Mouse (Mus musculus) cerebellum, adult 11 months (tissue): Measurements from ENCODE around the gene Gm5741.
A peak's percentile ranks its signal among the peaks of the same experiment; 100 is the strongest.

Experiments used
- DNase-seq: peaks from one replicate; pipeline ENCODE4 v3.0.0; 2022

Gene Gm5741

DNA sequence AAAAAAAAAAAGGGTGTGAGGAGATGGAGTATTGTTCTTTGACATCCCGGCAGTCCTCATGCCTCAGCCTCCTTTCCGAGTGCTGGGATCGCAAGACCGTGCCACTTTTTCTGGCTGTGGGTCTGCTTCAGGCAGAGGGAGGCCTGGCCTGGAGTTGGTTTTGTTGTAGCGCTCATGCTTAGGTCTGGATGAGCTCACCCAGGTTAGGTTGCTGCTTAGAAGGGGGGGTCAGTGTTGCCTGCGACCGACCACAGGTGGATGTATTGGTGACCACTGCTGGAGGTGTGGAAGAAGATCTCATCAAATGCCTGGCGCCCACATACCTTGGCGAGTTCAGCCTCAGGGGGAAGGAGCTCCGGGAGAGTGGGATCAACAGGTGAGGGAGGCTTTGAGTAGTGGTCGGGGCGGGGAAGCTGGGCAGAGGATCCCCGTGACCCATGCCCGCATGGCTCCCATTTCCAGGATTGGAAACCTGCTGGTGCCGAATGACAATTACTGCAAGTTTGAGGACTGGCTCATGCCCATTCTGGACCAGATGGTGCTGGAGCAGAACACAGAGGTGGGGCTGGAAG lies 5.3 kb upstream of the Gm5741 start:
- DNase-seq = no peak

DNA sequence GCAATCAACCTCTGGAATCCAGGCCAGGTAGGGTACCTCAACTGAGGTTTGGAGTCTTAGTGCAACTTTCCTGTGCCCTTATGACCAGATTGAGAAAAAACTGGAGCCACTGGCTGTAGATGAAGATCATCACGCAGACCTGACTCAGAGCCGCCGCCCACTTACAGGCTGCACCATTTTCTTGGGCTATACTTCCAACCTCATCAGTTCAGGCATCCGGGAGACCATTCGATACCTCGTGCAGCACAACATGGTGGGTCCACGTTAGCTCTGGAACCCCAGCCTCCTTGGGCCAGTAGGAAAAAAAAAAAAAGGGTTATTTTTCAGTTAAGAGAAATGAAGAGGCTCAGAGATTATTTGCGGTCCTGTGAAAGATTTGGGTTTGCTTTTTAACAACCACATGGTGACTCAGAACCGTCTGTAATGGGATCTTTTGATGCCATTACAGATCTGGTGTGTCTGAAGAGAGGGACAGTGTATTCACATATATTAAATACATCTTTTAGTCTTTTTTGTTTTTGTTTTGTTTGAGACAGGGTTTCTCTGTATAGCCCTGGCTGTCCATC lies 4.7 kb upstream of the Gm5741 start:
- no peak for DNase-seq

DNA sequence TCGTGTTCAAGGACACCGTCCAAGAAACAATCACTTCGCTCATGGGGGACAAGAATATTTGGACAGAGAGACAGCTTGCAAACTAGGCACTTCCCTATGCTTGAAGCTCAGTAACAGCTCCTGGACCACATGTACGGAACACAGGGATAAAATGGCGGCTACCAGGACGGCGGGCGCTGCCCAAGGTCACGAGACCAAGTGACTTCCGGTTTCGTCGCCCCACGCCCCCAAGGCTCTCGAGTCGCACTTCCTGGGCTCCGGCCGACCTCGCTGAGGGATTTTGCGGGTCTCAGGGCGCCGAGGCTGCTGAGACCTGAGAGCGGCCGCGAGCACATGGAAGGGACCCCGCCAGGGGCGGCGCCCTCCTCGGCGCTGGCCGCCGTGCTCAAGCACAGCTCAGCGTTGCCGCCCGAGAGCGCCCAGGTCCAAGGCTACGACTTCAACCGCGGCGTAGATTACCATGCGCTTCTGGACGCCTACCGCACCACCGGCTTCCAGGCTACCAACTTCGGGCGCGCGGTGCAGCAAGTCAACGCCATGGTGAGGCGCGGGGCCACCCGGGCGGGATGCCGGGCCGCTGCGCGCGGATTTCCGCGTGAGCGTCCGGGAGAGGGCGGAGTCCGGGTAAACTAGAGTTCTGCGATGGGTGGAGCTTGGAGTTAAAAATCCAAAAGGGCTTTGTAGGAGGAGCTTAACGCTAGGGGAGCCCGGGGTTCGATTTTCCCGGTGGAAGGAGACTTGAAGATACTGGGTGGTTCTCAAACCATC lies 3.9 kb upstream of the Gm5741 start, which contains the start of gene Dhps:
Gene Dhps (plus strand): TSS at position 244 of the 768 bp plus-strand sequence.
- peak; percentile 88 for DNase-seq

DNA sequence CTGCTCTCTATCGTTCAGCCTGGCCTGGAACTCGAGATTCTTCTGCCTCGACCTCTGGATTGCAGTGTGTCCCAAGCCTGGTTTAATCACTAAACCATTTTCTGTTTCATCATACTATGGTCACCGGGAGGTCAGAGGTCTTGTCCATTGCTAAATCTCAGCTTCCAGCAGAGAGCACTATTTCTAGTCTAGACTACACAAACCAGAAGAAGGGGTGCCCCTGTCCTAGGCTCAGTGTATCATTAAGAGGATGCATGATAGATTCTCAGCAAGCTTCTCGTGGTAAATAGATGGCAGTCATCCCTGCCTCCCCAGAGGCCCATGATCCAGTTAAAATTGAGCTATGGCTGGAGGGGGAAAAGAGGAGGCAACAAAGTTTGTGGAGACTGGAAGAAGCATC lies 3.3 kb upstream of the Gm5741 start:
- no peak for DNase-seq

DNA sequence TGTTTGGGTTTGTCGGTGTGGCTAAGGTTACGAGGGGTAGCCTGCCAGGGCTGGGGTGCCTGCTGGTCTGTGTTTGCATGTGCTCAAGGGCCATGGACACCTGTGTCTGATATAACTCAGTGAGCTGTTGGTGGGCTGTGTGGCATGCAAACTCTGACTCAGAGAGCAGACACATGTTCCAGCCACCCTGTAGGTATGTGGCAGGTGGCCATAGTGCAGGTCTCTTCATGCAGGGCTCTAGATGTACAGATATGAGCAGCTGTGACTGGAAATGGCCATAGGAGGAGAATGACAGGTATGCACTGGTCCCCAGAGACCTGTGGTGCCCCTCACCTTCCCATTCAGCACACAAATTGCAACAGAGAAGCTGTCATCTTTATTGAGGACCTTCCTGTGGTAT lies 627 bp downstream of the Gm5741 start:
- no peak for DNase-seq

DNA sequence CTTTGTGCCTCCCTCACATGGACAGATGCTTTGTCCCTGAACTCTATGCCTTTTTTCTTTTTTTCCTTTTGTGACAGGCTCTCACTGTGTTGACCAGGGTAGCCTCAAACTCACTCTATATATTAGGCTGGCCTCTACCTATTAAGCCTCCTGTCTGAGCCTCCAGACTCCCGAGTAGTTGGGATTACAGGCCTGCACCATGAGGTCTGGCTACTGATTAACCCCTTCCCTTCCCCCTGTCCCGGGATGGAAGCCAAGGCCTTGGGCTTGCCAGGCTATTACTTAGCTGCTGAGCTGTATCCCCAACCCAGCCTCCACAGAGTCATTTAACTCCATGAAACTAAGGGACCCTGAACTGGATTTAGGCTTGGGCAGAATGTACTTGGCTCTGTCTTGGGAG lies 2.6 kb downstream of the Gm5741 start:
- DNase-seq = no peak

DNA sequence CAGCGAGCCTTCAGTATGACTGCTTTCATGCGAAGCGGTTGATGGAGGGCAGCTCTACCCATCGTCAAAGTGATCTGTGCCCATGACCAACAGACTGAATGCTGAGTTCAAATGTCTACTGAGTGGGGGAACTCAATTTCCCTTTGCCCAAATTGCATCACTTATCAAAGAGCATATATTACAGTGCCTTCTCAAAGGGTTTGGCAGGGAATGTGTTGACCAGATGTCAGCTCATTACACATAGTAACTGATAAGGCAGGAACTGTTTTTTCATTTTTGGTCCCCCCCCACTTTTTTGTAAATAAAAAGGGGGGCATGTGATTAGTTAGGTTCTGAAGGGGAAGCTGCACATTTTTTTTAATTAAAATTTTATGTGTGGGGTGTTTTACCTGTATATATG lies 5.2 kb downstream of the Gm5741 start:
- DNase-seq = no peak

DNA sequence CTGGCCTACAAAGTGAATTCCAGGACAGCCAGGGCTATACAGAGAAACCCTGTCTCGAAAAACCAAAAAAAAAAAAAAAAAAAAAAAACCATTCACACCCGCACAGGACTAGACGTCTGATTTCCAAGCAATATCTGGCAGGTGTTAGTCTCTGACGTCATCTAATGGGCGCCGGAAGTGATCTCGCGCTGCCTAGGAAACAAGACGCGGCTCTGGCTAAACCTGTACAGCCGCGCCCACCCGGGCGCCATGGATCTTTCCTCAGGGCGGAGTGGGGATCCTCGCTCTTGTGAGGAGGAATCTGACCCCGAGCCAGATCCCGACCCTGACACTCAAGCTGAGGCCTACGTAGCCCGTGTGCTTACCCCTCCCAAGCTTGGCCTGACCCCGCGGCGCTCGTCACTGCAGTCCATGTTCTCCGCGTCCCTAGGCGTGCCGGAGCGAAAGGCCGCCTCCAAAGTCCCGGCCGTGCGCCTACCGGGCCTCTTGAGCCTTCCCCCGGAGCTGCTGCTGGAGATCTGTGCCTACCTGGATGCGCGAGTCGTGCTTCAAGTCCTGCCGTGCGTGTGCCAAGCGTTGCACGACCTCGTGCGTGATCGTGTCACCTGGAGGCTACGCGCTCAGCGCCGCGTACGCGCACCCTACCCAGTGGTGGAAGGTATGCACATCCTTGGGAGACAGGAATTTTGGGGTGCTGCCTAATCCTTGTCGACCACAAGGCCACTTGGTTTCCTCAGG lies 7.7 kb downstream of the Gm5741 start, which contains the start of gene Fbxw9:
Gene Fbxw9 (plus strand): TSS at position 177 of the 738 bp plus-strand sequence.
- DNase-seq = peak; percentile 85

DNA sequence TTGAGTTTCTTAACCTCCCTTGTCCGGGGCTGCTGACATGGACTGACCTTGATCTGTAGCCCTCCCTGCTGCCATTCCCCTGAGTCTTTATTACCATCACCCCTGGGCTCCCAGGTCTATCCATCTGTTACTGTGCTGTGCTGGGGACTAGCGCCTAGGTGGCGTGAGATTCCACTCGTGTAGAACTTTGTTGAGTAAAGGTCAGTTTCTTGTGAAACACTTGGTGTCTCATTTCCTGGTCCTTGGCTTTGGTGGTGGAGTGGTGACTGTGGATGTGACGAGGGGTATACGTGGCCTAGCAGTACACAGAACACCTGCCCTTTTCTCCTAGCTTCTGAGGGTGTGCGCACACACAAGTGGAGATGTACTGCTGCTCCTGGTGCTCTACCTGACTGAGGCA lies 10.4 kb downstream of the Gm5741 start:
- no peak for DNase-seq

DNA sequence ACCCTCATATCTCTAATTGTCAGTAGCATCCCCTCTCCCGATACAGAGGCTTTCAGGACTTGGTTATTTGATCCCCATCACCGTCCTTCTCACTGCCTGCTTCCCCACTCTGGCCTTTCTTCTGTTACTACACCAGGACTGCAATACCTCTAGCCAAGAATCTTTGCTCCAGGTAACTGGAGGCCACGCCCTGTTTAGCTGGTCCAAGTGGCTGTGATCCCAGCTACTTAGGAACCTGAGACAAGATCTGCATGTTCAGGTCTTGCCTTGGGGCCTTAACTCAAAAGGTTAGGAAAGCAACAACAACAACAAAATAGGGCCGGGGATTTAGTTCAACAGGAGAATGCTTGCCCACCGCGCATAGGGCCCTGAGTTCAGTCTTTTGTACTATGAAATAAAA lies 24.2 kb downstream of the Gm5741 start:
- no peak for DNase-seq

DNA sequence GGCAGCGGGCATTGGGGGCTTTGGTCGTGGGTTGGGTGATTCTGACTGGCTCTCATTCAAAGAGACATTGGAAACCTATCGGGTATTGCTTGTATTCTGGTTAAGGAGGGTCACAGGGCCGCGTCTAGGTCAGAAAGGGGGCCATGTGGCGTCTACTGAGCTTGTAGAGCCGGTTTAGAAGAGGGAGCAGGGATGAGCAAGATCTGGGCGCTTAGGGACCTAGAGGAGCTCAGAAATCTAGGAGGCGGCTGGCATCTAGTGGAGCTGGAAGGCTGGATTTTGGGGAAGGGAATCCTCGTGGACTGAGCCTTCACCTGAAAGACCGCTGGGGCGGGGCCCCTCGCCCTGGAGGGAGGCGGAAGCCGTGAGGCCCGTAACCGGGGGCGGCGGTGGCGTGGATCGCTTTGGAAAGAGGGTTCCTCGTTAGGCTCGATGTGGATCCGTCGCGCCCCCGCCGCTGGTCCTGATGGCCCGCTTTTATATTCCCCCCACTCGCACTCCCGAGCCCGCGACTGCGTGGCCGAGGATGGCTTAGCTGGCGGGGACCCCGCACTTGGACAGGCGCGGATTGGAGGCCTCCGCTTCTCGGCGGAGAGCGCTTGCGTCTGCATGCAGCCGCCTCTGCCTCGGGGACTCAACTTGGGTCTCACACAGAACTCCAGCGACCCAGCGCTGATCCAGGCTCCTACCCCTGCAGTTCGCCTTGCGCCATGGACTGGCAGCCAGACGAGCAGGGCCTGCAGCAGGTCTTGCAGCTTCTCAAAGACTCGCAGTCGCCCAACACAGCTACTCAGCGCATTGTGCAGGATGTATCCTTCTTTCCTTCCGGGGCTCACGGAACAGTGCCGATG lies 29.9 kb downstream of the Gm5741 start:
- peak; percentile 36 for DNase-seq

DNA sequence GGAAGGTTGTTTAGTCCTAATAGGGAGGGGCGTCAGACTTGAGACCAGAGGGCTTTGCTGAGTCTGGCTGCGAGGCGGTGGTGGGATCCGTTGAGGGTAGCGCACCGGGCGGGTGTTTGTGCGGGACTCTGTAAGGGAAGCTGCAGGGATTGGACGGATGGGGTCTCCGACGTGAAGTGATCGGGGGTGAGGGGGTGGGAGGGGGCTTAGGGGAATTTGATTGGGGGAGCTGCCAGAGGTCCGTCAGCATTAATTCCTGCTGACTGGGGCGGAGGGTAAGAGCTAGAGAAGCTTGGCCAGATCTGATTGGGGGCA lies 30.5 kb downstream of the Gm5741 start:
- DNase-seq = no peak

DNA sequence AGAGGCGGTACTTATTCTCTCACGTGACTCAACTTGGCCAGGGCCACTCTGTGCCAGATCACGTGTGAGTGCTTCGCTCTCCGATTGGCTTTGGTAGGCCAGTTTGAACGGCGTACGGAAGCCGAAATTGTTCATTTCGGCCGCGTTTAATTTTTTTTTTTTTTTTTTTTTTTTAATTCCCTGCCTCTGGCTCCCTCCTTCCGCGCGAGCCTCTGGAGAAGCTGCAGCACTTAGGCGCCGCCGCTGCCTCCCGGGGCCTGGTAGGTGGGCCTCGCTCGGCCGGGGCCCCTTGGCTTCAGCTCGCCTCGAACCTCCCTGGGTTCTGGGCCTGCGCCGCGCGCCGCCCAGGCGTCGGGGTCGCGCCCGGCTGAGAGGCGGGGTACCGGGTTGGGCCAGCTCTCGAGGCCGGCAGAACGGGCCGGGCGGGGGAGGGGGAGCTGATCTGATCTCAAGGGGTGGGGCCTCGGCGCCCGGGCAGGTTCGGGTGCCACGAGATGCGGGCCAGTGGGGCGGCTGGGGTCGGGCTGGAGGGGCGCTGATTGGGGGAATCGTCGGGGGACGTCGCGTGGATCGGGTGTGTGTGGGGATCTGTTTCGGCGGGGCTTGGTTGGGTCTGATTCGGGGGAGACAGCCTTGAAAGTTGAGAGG lies 30.9 kb downstream of the Gm5741 start, which contains the start of gene Tnpo2:
Gene Tnpo2 (plus strand): TSS at position 198 of the 648 bp plus-strand sequence.
- peak; percentile 85 for DNase-seq

DNA sequence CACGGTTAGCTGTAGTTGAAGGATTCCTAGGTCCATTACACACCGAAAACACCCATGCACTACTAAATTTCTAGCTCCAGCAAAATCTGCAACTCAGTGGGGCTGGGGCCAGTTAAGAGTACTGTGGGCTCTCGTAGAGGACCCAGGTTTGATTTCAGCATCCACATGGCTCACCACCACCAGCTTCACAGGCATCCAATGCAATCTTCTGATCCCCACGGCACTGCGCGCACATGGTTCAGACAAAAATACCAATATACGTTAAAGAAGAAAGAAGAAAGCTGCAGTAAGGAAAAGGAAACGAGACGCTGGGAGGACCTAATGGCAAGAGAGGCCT lies 31.4 kb downstream of the Gm5741 start:
- no peak for DNase-seq

DNA sequence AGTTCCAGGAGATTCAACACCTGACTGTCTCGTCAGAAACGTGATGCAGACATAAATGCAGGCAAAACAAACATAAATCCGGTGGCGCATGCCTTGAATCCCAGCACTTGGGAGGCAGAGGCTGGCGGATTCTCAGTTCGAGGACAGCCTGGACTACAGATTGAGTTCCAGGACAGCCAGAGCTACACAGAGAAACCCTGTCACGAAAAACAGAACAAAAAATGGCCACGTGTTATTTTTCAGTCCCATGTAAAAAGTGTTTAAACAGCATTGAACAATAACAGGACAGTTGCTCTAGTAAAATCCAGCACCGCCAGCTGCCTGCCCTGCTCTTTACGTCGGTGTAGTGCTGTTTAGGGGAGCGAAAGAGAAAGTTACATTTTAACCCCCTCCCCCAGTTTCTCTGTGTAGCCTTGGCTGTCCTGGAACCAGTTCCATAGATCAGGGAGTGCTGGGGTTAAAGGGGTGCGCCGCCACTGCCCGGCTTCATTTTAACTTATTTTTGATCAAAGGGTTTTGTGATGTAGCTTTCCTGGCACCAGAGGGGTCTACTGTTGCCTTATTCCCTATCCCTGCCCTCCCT lies 32.0 kb downstream of the Gm5741 start:
- DNase-seq = no peak

DNA sequence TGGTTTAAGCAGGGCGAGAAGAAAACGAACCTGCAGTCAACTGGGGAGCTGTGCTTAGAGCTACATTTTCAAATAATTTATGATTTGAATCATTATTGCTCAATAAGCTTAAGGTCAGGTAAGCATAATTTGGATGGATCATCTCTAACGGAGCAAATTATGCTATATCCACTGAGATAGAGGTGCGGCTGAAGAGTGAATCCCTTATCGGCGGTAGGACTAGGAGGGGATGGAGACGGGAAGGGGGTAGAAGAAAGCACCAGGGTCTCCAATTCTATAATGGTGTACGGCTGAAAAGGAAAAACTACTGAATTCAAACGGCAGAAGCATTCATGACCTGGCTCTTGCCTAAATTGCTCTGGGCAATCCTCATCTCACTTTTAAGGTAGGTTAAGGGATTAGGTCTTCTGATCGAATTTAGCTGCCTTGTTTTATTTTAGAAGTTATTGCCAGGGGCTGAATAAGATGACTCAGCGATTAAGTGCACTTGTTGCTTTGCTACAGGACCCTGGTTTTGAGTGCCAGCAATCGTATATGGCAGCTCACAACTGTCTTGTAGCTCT lies 32.5 kb downstream of the Gm5741 start:
- DNase-seq = no peak

DNA sequence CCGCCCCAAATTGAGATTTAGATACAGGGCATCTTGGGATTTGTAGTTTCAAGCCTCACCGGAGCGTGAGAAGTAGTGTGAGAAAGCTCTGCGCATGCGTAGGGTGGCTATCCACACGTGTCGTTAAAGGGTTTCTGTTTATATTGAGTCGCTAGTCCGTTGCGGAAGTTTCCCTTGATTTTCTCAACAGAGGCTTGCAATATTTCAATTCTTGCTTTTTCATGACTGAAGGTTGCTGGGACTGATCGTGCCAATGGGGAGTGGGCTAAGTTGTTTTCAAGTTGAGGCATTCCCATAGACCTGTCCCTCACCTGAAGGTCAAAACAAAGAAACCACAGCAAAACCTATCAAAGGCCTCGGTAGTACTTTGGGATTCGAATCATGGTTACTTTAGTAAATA lies 33.0 kb downstream of the Gm5741 start:
- peak; percentile 59 for DNase-seq

DNA sequence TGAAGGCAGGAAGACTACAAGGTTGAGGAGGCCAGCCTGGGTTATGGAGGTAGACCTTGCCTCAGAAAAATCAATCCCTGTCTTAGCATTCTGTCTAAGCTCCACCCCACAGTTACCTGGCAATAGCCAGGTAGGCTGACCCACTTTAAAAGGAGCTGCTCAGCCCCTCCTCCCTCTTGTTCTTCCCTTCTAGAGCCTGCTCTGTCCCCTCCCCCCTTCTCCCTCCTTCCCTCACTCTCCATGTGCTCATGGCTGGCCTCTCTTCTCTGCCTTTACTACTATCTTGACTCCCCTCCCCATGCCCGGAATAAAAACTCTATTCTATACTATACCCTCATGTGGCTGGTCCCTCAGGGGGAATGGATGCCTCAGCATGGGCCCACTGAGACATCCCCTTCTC lies 33.9 kb downstream of the Gm5741 start:
- DNase-seq = no peak

DNA sequence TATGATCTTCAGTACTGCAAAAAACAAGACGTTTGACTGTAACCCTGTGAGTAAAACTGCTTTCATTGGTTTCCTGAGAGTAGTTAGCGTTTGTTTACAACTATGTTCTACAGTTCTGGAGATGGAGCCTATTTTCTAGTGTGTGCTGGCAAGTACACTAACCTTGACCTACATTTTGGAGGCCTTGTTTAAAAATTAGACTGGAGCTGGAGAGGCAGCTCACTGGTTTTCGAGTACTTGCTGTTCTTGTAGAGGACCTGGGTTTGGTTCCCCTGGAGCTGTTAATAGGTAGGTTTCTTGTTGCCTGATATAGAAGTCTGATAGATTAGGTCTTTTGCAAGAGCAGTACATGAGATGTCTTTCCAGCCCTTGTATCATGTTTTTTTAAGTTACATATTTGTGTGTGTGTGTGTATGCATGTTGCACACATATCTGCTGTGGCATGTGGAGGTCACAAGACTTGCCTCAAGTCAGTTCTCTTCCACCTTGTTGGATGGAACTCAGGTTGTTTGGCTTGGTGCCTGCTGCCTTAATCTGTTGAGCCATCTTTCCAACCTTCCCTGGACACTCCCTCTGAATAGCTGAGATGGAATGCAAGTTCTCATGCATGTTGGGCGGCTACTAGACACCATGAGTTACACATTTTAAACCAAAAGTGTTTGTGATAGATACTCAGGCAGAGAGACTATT lies 35.0 kb downstream of the Gm5741 start:
- no peak for DNase-seq

DNA sequence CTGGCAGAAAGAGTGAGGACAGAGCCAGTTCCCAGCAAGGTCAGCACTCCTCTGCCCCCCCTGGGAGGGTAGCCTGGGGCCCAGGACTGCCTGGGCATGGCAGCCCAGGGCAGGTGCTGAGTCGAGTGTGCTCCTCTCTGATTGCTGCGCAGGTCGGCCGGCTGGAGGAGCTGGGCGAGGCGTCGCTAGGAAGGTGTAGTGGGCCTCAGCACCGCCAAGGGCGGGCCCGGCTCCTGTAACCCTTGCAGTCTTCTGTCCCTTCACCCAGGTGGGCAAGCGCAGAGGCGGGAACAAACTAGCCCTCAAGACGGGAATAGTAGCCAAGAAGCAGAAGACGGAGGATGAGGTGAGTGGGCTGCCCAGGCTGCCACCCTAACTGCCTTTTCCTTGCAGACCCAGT lies 38.5 kb downstream of the Gm5741 start:
- DNase-seq = no peak

DNA sequence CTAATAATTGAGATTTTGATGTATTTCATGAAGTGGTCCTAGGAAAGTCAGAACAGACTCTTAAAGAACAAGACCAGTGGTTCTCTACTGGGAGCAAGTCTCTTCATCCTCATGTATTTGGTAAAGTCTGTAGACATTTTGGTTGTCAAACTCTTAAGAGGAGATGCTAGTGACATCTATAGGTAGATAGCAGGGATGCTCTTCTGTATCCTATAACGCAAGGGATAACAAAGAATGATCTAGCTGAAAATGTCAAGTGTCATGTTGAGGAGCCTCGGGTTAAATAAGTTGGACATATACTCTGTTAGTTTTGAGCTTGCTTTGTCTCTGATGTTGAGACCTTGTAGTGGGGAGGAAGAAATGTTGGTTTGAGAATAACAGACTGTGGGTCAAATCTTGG lies 39.9 kb downstream of the Gm5741 start:
- no peak for DNase-seq
